Mouse (Mus musculus) MEL (cell line): ENCODE results near the gene 1110008L16Rik.

Experiments
- CHD1 ChIP-seq: IDR thresholded peaks from 2 replicates; pipeline ENCODE4 v1.6.1; 2012; ENCODE audit warnings: low read depth, mild to moderate bottlenecking, inconsistent platforms, low read length, improper control_type of control experiment
- CTCF ChIP-seq, 3 experiments: IDR thresholded peaks in 2 of 3; conservative IDR thresholded peaks in 1 of 3; 2 replicates each; pipeline ENCODE4 v1.5.1; 2011 to 2012; ENCODE audit warnings: low read length in 3 of 3, low read depth in 2 of 3, mild to moderate bottlenecking in 2 of 3, improper control_type of control experiment in 1 of 3, inconsistent platforms in 1 of 3, mixed read lengths in 1 of 3, moderate library complexity in 1 of 3; ENCODE audit not compliant: control insufficient read depth in 1 of 3, insufficient read depth in 1 of 3, poor library complexity in 1 of 3, severe bottlenecking in 1 of 3
- E2F4 ChIP-seq: IDR thresholded peaks from 2 replicates; pipeline ENCODE4 v1.6.1; 2011; ENCODE audit warnings: low read depth, low read length, improper control_type of control experiment, borderline replicate concordance
- EP300 ChIP-seq, 2 experiments: IDR thresholded peaks; 2 replicates each; pipeline ENCODE4 v1.6.1; 2011; ENCODE audit warnings: improper control_type of control experiment in 2 of 2, low read length in 2 of 2, low read depth in 1 of 2, mild to moderate bottlenecking in 1 of 2
- MAX ChIP-seq: IDR thresholded peaks from 2 replicates; pipeline ENCODE4 v1.6.1; 2011; ENCODE audit warnings: low read length, improper control_type of control experiment
- MEF2A ChIP-seq: IDR thresholded peaks from 2 replicates; pipeline ENCODE4 v1.6.1; 2014; ENCODE audit warnings: low read depth, mild to moderate bottlenecking, inconsistent platforms, low read length, improper control_type of control experiment; ENCODE audit not compliant: poor library complexity, insufficient replicate concordance, severe bottlenecking; ENCODE audit errors: extremely low read depth
- NRF1 ChIP-seq: IDR thresholded peaks from 2 replicates; pipeline ENCODE4 v1.6.1; 2014; ENCODE audit warnings: low read depth, mild to moderate bottlenecking, inconsistent platforms, low read length, improper control_type of control experiment, moderate library complexity; ENCODE audit not compliant: poor library complexity, insufficient read depth, severe bottlenecking
- POLR2A ChIP-seq, 2 experiments: IDR thresholded peaks; 2 replicates each; pipeline ENCODE4 v1.6.1; 2011 to 2012; ENCODE audit warnings: low read length in 2 of 2, mild to moderate bottlenecking in 2 of 2, control low read depth in 1 of 2, improper control_type of control experiment in 1 of 2, low read depth in 1 of 2, moderate library complexity in 1 of 2; ENCODE audit not compliant: control insufficient read depth in 1 of 2, insufficient read depth in 1 of 2, poor library complexity in 1 of 2
- RAD21 ChIP-seq: IDR thresholded peaks from 2 replicates; pipeline ENCODE4 v1.6.1; 2011; ENCODE audit warnings: mild to moderate bottlenecking, low read depth, low read length, improper control_type of control experiment
- SIN3A ChIP-seq: IDR thresholded peaks from 2 replicates; pipeline ENCODE4 v1.6.1; 2012; ENCODE audit warnings: low read length, improper control_type of control experiment, inconsistent platforms
- USF1 ChIP-seq: IDR thresholded peaks from 2 replicates; pipeline ENCODE4 v1.6.1; 2014; ENCODE audit warnings: low read depth, mild to moderate bottlenecking, inconsistent platforms, low read length, improper control_type of control experiment, moderate library complexity

DNA sequence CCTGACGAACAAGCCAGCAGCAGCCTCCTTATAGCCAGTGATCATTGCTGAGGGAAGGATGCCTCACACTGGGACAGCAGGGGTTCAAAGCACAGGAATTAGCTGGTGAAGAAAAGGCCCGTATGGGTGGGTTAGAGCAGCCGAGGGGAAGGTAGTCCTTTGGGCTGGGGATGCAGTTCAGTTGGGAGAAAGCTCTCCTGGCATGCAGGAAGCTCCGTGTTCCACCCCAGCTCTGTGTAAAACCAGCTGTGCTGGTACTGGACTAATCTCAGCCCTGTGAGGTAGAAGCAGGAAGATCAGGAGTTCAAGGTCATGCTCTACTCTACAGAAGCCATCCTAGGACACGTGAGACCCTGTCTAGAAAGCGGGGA is 78.2 kb downstream of the 1110008L16Rik start:
- no peak for TF ChIP-seq CTCF (IDR thresholded peaks at IDR 0.05 in 2 of 3, conservative IDR thresholded peaks at IDR 0.05 in 1 of 3; ENCODE audit: control insufficient read depth in 1 of 3, insufficient read depth in 1 of 3, low read depth in 2 of 3, low read length in 3 of 3, poor library complexity in 1 of 3, severe bottlenecking in 1 of 3)
- no peak for TF ChIP-seq NRF1
- no peak for TF ChIP-seq USF1
- TF ChIP-seq POLR2A (IDR thresholded peaks at IDR 0.05; ENCODE audit: control insufficient read depth in 1 of 2, insufficient read depth in 1 of 2, low read depth in 1 of 2, low read length in 2 of 2, poor library complexity in 1 of 2) = no peak
- TF ChIP-seq MAX = no peak
- no peak for TF ChIP-seq RAD21
- no peak for TF ChIP-seq SIN3A
- TF ChIP-seq EP300 (IDR thresholded peaks at IDR 0.05; ENCODE audit: low read depth in 1 of 2, low read length in 2 of 2) = no peak
- TF ChIP-seq CHD1 = no peak
- TF ChIP-seq MEF2A = no peak
- no peak for TF ChIP-seq E2F4
